Mouse (Mus musculus): ENCODE measurements around the gene Bin2. TPM values are rescaled to one million over a fixed set of nuclear protein-coding genes. Genes with fewer than 3 reads are reported as not detected.
A peak's percentile ranks its signal among the peaks of the same experiment; 100 is the strongest.

The Bin2 gene
- total and polyA plus RNA-seq, 3 experiments: 51.4 to 89.9 (median 64.8) TPM

DNA sequence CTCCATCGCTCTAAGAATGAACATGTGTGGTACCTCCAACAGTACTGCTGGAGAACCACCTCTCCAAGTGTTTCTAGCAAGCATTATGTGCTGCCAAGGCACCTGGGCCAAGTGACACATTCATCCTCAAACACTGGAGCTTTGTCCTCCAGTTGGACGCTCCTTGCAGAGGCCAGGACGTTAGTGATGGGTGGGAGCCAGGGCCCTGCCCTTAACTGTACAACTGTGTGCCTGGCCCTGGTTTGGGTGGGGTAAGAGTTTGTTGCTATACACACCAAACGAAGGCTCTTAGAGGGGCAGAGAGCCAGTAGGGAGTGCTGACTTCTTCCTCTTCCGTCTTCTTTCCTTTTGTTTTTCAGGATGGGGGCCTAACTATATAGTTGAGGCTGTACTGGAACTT lies 31.1 kb upstream of the Bin2 start:
- dilution Hi-C loops (cut with MboI; ENCODE audit: extremely low pct_ligation_motif_present, extremely low pct_unique_long_range_greater_than_20kb, low sequenced_read_pairs): no loop called here
- Histone ChIP-seq H3K4me2 (ENCODE audit: insufficient read depth, low read depth, poor library complexity, severe bottlenecking) (no peak overlapping the region), H3K79me2 (replicated peaks; ENCODE audit: control insufficient read depth, extremely low read depth, insufficient read depth, poor library complexity, severe bottlenecking) (no peaks in the 10 kb centered on the region), H3K4me1 (ENCODE audit: control insufficient read depth in 1 of 2, insufficient read depth in 2 of 2) (peaks cover 0 to 22% of the 10 kb centered on the region in 2 experiments; a peak in 2 of 4 replicates), H3K9me3 (replicated peaks; ENCODE audit: low read length) (no peaks in the 10 kb centered on the region), H3K27ac (ENCODE audit: insufficient read depth, low read depth) (no peak overlapping the region), H3K27me3 (replicated peaks) (peaks cover 1% of the 10 kb centered on the region), H3K9ac (ENCODE audit: insufficient read depth, low read depth) (no peak overlapping the region), H3K36me3 (replicated peaks in 1 of 2; ENCODE audit: control insufficient read depth in 1 of 2, insufficient read depth in 1 of 2, low read length in 1 of 2) (peaks cover 0 to 3% of the 10 kb centered on the region in 2 experiments), H3K4me3 (replicated peaks in 1 of 3; ENCODE audit: low read depth in 2 of 3, low read length in 2 of 3, poor library complexity in 1 of 3) (no peak overlapping the region)
- in situ Hi-C loops (cut with MboI; ENCODE audit: low pct_ligation_motif_present, low pct_unique_long_range_greater_than_20kb, low sequenced_read_pairs): no loop called here
- no peak for DNase-seq (ENCODE audit: extremely low read depth)
- TF ChIP-seq UBTF (IDR thresholded peaks at IDR 0.05; ENCODE audit: low read depth, low read length) (no peak), USF1 (IDR thresholded peaks at IDR 0.05; ENCODE audit: low read depth, low read length) (no peak), HCFC1 (IDR thresholded peaks at IDR 0.05; ENCODE audit: low read depth, low read length) (no peak), CTCF (conservative IDR thresholded peaks at IDR 0.05 in 1 of 2, IDR thresholded peaks at IDR 0.05 in 1 of 2; ENCODE audit: low read depth in 2 of 2, low read length in 2 of 2) (no peak), SMC3 (IDR thresholded peaks at IDR 0.05; ENCODE audit: low read depth, low read length) (no peak), ELF1 (IDR thresholded peaks at IDR 0.05; ENCODE audit: low read depth, low read length) (no peak), NELFE (IDR thresholded peaks at IDR 0.05; ENCODE audit: low read depth, low read length) (no peak), E2F4 (IDR thresholded peaks at IDR 0.05; ENCODE audit: insufficient replicate concordance, low read depth, low read length) (no peak), MEF2A (IDR thresholded peaks at IDR 0.05; ENCODE audit: borderline replicate concordance, low read depth, low read length) (no peak), RAD21 (IDR thresholded peaks at IDR 0.05; ENCODE audit: low read depth, low read length) (no peak), MYC (IDR thresholded peaks at IDR 0.05; ENCODE audit: low read depth, low read length) (no peak), CHD2 (IDR thresholded peaks at IDR 0.05; ENCODE audit: low read length) (no peak), ZMIZ1 (IDR thresholded peaks at IDR 0.05; ENCODE audit: low read depth, low read length) (no peak), CHD1 (IDR thresholded peaks at IDR 0.05; ENCODE audit: low read depth, low read length) (no peak), TCF12 (IDR thresholded peaks at IDR 0.05; ENCODE audit: low read depth, low read length) (no peak), ETS1 (conservative IDR thresholded peaks at IDR 0.05; ENCODE audit: low read depth, low read length) (no peak), SIN3A (IDR thresholded peaks at IDR 0.05; ENCODE audit: low read length) (no peak), RCOR1 (conservative IDR thresholded peaks at IDR 0.05; ENCODE audit: low read depth, low read length) (no peak), JUND (conservative IDR thresholded peaks at IDR 0.05; ENCODE audit: low read depth, low read length) (no peak)

DNA sequence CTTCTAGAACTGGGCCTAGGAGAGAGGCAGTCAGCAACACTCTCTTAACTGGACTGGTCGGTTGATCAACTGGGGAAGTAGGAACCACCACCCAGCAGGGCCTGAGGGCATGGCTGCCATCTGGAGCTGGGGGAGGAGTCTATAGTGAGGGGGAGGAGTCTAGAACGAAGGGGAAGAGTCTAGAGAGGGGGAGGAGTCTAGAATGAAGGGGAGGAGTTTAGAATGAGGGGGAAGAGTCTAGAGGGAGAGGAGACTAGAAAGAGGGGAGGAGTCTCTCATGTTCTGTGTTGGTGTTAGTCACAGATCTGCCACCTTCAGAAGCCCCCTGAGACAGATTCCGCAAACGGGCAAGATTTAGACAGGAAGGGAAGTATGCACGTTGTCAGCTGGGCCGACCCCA lies 30.0 kb upstream of the Bin2 start:
- in situ Hi-C loops (cut with MboI; ENCODE audit: low pct_ligation_motif_present, low pct_unique_long_range_greater_than_20kb, low sequenced_read_pairs) (no loop called here), dilution Hi-C loops (cut with MboI; ENCODE audit: extremely low pct_ligation_motif_present, extremely low pct_unique_long_range_greater_than_20kb, low sequenced_read_pairs) (no loop called here)
- peaks cover 0 to 21% of the 10 kb centered on the region in 2 experiments; a peak in 2 of 4 replicates for H3K4me1 ChIP-seq (ENCODE audit: control insufficient read depth in 1 of 2, insufficient read depth in 2 of 2)

More for the DNA sequence above, 30.0 kb upstream of the Bin2 start:
- H3K27ac ChIP-seq (ENCODE audit: insufficient read depth, low read depth): no peak overlapping the region
- peak; percentile 68 for DNase-seq (ENCODE audit: extremely low read depth)
- H3K36me3 ChIP-seq (replicated peaks in 1 of 2; ENCODE audit: control insufficient read depth in 1 of 2, insufficient read depth in 1 of 2, low read length in 1 of 2): peaks cover 0 to 3% of the 10 kb centered on the region in 2 experiments
- H3K4me3 ChIP-seq (replicated peaks in 1 of 3; ENCODE audit: low read depth in 2 of 3, low read length in 2 of 3, poor library complexity in 1 of 3): no peak overlapping the region
- TF ChIP-seq HCFC1 (IDR thresholded peaks at IDR 0.05; ENCODE audit: low read depth, low read length) (no peak), MYC (IDR thresholded peaks at IDR 0.05; ENCODE audit: low read depth, low read length) (no peak), MAX (IDR thresholded peaks at IDR 0.05; ENCODE audit: low read length) (no peak), SMC3 (IDR thresholded peaks at IDR 0.05; ENCODE audit: low read depth, low read length) (no peak), ZNF384 (IDR thresholded peaks at IDR 0.05; ENCODE audit: low read depth, low read length) (no peak), EP300 (IDR thresholded peaks at IDR 0.05; ENCODE audit: low read length) (no peak), TBP (conservative IDR thresholded peaks at IDR 0.05; ENCODE audit: low read depth, low read length) (no peak), JUND (conservative IDR thresholded peaks at IDR 0.05; ENCODE audit: low read depth, low read length) (no peak), USF1 (IDR thresholded peaks at IDR 0.05; ENCODE audit: low read depth, low read length) (no peak), POLR2A (IDR thresholded peaks at IDR 0.05; ENCODE audit: low read depth, low read length) (no peak), MAZ (IDR thresholded peaks at IDR 0.05; ENCODE audit: low read depth, low read length) (no peak), ZKSCAN1 (IDR thresholded peaks at IDR 0.05; ENCODE audit: borderline replicate concordance, low read depth, low read length) (no peak), E2F4 (IDR thresholded peaks at IDR 0.05; ENCODE audit: insufficient replicate concordance, low read depth, low read length) (no peak)
- H3K79me2 ChIP-seq (replicated peaks; ENCODE audit: control insufficient read depth, extremely low read depth, insufficient read depth, poor library complexity, severe bottlenecking): no peaks in the 10 kb centered on the region
- H3K9ac ChIP-seq (ENCODE audit: insufficient read depth, low read depth): no peak overlapping the region
- no peak overlapping the region for H3K4me2 ChIP-seq (ENCODE audit: insufficient read depth, low read depth, poor library complexity, severe bottlenecking)
- H3K9me3 ChIP-seq (replicated peaks; ENCODE audit: low read length): no peaks in the 10 kb centered on the region
- H3K27me3 ChIP-seq (replicated peaks): peaks cover 1% of the 10 kb centered on the region

Data from CH12.LX (cell line).